Comparison of ENCODE assay signal across 9 mouse cellular contexts in genomic region chr13:34278759-34279270, GRCm38 (mm10).
DNase-seq lines count a peak whose midpoint lies in the region.
"Had no signal": no experiment of that assay in that cellular context is flagged by ENCODE, and none has a peak within 500 bp of the region (broad histone marks: within the 10 kb centered on the region; RNA-seq: fewer than 3 reads in every experiment).

No protein-coding gene starts in this region.

- intact Hi-C loops in left cerebral cortex, postnatal 4 days (cut with DNase I), result no loop called here

- DNase-seq in heart, adult 11 months, result peak; percentile 71
- no peak for DNase-seq in heart, postnatal 4 days
- DNase-seq in right cerebral cortex, postnatal 10 days (ENCODE audit: low spot score in 2 of 2), result peak; percentile 44 to 74
- DNase-seq in right cerebral cortex, adult 18-20 months, result no peak
- peak; percentile 4 for DNase-seq in left cerebral cortex, postnatal 4 days
- no peak for DNase-seq in thymus, postnatal 4 days
- no peak for DNase-seq in gastrocnemius, postnatal 10 days
- DNase-seq in urinary bladder, postnatal 36 days (ENCODE audit: low spot score in 2 of 2), result no peak
- DNase-seq: heart, postnatal 10 days had no signal

Comparison
In these comparisons a context has a peak if more than half of its experiments do, and no peak if none do; other contexts are left out.
1. DNase-seq: peak in heart, adult 11 months (single experiment), right cerebral cortex, postnatal 10 days (2 of 2) and left cerebral cortex, postnatal 4 days (single experiment); none in heart, postnatal 4 days (single experiment), right cerebral cortex, adult 18-20 months (single experiment), thymus, postnatal 4 days (single experiment), gastrocnemius, postnatal 10 days (single experiment) and urinary bladder, postnatal 36 days (0 of 2).